Mouse (Mus musculus) embryonic facial prominence, embryonic 13.5 days (tissue): ENCODE data around the gene AU041133. TPM values are rescaled to one million over a fixed set of nuclear protein-coding genes. Genes with fewer than 3 reads are reported as not detected.
"Not testable (repeated sequence)": the region's sequence is repeated elsewhere in the genome, so short reads cannot be mapped to it uniquely, and the experiment has no call there.

ENCODE experiments used
- ATAC-seq: fragments of 200-750 bp; cut with Nextera tagmentation; 2 replicates; pipeline ENCODE4 v1.8.0; 2017; ENCODE audit warnings: low read depth; ENCODE audit not compliant: insufficient number of reproducible peaks, insufficient read depth, low FRiP score, low TSS enrichment
- H3K27ac ChIP-seq: fragments of 300-500 bp; sonication (generic); 2 replicates; pipeline ENCODE4 v1.5.1; 2015; ENCODE audit warnings: moderate library complexity, mild to moderate bottlenecking, inconsistent platforms
- H3K27me3 ChIP-seq: fragments of 300-500 bp; sonication (generic); 2 replicates; pipeline ENCODE4 v1.6.1; 2015; ENCODE audit warnings: mild to moderate bottlenecking, inconsistent platforms
- H3K36me3 ChIP-seq: fragments of 300-500 bp; sonication (generic); 2 replicates; pipeline ENCODE4 v1.6.1; 2015; ENCODE audit warnings: mild to moderate bottlenecking, inconsistent platforms
- H3K4me1 ChIP-seq: fragments of 300-500 bp; sonication (generic); 2 replicates; pipeline ENCODE4 v1.6.1; 2015; ENCODE audit warnings: inconsistent platforms
- H3K4me2 ChIP-seq: fragments of 300-500 bp; sonication (generic); 2 replicates; pipeline ENCODE4 v1.6.1; 2015; ENCODE audit warnings: moderate library complexity, mild to moderate bottlenecking, inconsistent platforms
- H3K4me3 ChIP-seq: fragments of 300-500 bp; sonication (generic); 2 replicates; pipeline ENCODE4 v1.5.1; 2015; ENCODE audit warnings: mild to moderate bottlenecking, inconsistent platforms
- H3K9ac ChIP-seq: fragments of 300-500 bp; sonication (generic); 2 replicates; pipeline ENCODE4 v1.6.1; 2015; ENCODE audit warnings: mild to moderate bottlenecking, inconsistent platforms
- H3K9me3 ChIP-seq: fragments of 300-500 bp; sonication (generic); 2 replicates; pipeline ENCODE4 v1.6.1; 2016; ENCODE audit warnings: inconsistent platforms
- WGBS: fragments of 180-500 bp; shearing (Covaris S2); methylation state at CpG from one replicate; pipeline ENCODE4 v1.1.7; 2015; ENCODE audit warnings: mixed read lengths; 5-methylcytosine and 5-hydroxymethylcytosine counted together
- polyA plus RNA-seq: library from polyadenylated mRNA; unstranded; fragments of >200 nt; fragmentation: Nextera tagmentation; extraction: Ambion mirVana; gene quantifications from 2 replicates; pipeline ENCODE4 v1.2.1, GENCODE M21; 2015

The AU041133 gene
- 6.7 and 8.6 TPM in 2 replicates for polyA plus RNA-seq

DNA sequence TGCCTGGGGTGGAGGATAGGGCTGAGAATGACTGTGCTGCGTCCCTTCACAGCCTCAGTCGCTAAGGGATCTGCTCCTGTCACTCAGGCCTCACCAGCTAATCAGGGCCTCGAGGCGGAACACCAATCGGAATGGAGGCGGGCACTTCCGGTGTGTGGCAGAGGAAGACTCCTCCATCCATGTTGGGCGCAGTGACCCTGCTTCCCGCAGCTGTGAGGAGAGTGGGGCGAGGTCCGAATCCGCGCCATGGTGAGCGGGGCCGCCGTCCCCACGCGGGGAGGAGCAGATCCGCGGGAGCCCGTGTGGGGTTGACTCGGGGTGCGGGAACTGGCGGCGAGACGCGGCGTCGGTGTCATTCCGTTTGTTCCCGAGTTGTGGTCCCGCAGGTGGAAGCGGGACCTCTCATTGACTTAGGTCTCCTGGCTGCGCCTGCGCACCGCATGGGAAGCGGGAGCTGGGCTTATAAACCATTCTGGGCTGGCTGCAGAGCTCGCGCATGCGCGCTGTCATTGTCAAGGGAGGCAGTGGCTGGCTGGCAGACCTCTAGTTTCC, at the start of gene AU041133:
AU041133 (plus strand) TSS at position 164 of the 552 bp plus-strand sequence.
- Histone ChIP-seq H3K9ac (peak within 1 kb of the TSS; percentile 79), H3K4me2 (peak within 1 kb of the TSS; percentile 63), H3K36me3 (peaks cover 23% of the 10 kb centered on the region), H3K27ac (peak within 1 kb of the TSS; percentile 83), H3K27me3 (no peaks in the 10 kb centered on the region), H3K4me1 (peaks cover 3% of the 10 kb centered on the region; the same call in 1 of the 2 replicates), H3K9me3 (peaks cover 40% of the 10 kb centered on the region), H3K4me3 (peak within 1 kb of the TSS; percentile 75)
- WGBS, result 4% methylated on average over 41 of the region's 41 CpGs
- ATAC-seq, result peak; percentile 98

DNA sequence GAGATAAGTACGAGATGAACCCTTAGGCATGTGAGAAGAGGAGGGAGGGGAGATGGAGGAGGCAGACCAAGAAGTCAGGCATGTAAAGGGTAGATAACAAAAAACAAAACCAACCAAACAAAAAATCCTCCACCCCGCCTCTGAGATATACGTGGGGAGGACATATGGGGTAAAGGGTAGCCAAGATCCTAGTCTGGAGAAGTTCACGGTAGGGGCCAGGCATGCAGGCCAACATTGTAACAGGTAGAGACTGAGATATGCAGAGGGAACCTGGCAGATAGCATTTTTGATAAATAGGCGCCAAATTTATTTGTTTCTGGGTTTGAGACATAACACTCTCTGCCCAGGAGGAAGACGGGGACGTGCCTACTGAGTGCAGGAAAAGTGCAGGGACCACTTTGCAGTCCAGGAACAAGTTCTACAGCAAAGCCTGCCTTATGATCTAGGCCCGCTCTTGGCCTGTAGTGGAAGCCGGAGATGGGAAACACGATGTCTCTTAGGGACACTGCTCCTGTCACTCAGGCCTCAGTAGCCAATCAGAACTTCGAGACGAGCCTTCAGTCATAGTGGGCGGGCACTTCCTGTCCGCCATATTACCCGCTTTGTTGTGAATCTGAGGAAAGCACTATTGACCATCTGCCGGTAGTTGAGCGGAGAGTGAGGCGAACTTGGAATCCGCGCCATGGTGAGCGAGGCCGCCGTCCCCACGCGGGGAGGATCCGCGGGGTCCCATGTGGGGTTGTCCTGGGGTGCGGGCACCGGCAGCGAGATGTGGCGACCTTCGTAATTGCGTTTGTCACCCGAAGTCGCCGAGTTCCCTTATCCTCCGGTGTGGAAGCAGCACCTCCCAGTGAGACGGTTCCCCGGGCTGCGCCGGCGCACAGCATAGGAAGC, 44.8 kb upstream of the AU041133 start, which contains the start of gene BC024063:
BC024063 (plus strand) TSS at position 626 of the 894 bp plus-strand sequence.
- peak within 1 kb of the TSS; percentile 52 for H3K4me2 ChIP-seq
- 19% methylated on average over 42 of the region's 42 CpGs for WGBS
- ATAC-seq, result peak; percentile 90

GRCm38 (mm10) chr10:82083622-82083971, 44.2 kb upstream of the AU041133 start:
- H3K4me2 ChIP-seq, result peak overlapping the region; percentile 52
- ATAC-seq, H3K4me1 ChIP-seq, H3K27ac ChIP-seq, H3K27me3 ChIP-seq, H3K9me3 ChIP-seq: not testable (repeated sequence)
- 23% methylated on average over 14 of the region's 14 CpGs for WGBS
- peaks cover 14% of the 10 kb centered on the region for H3K36me3 ChIP-seq
- H3K4me3 ChIP-seq, result peak overlapping the region; percentile 53
- H3K9ac ChIP-seq, result peak overlapping the region; percentile 75

More for the DNA sequence above, 44.8 kb upstream of the AU041133 start, which contains the start of gene BC024063:
- Histone ChIP-seq H3K9ac (peak within 1 kb of the TSS; percentile 75), H3K27ac (peak within 1 kb of the TSS; percentile 87), H3K36me3 (peaks cover 13% of the 10 kb centered on the region), H3K4me3 (peak within 1 kb of the TSS; percentile 53)
- H3K9me3 ChIP-seq, H3K27me3 ChIP-seq, H3K4me1 ChIP-seq: not testable (repeated sequence)

DNA sequence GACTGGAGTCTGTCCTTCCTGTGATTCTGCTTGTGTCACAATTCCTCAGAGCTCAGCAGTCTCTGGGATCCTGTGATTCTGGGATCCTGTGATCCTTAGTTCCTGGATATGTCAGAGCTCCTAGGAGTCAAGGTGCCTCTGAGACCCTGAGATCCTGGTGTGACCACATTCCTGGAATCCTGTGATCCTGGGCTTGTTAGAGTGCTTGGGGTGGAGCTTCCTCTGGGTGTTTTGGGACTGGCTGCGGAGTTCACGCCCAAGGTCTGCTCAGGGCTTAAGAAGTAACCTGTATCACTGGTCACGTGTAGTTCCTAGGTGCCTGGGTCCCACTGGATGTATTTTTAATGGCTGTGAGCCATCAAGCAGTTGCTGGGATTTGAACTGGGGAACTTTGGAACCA, 10.6 kb upstream of the AU041133 start:
- no peak overlapping the region for H3K9ac ChIP-seq
- H3K27ac ChIP-seq, result no peak overlapping the region
- no peaks in the 10 kb centered on the region for H3K27me3 ChIP-seq
- H3K36me3 ChIP-seq, result peaks cover 4% of the 10 kb centered on the region; the same call in 1 of the 2 replicates
- no peak overlapping the region for H3K4me2 ChIP-seq
- WGBS, result 75% methylated on average over 3 of the region's 3 CpGs
- no peak for ATAC-seq
- no peaks in the 10 kb centered on the region for H3K4me1 ChIP-seq
- no peak overlapping the region for H3K4me3 ChIP-seq
- peaks cover 60% of the 10 kb centered on the region for H3K9me3 ChIP-seq

- Histone ChIP-seq H3K9ac (no peak overlapping the region), H3K27me3 (no peaks in the 10 kb centered on the region), H3K9me3 (peaks cover 51% of the 10 kb centered on the region), H3K4me2 (no peak overlapping the region), H3K4me3 (no peak overlapping the region), H3K36me3 (peaks cover 60% of the 10 kb centered on the region), H3K4me1 (no peaks in the 10 kb centered on the region), H3K27ac (no peak overlapping the region)
- ATAC-seq, result no peak
- 98% methylated on average over 1 of the region's 1 CpGs for WGBS
Observed at GRCm38 (mm10) chr10:82145282-82145681, 17.5 kb downstream of the AU041133 start.

DNA sequence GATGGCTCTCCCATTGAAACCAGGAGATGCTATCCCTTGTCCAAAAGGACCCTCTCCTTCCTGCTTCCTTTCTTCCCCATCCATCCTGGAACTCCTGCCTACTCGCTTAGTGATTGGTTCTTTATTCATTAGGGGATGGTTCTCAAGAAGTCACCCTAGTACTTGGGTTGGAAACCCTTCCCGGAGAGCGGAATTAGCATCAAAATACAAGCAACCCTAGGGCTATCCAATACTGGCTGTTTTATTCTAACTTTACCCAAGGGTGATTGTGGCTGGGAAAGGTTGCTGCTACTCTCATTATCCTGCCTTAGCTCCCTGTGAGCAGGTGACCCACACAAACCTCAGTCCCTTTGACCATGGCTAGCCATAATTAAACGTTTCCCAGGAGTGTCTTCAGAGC, 19.8 kb downstream of the AU041133 start:
- Histone ChIP-seq H3K27ac (no peak overlapping the region), H3K4me1 (no peaks in the 10 kb centered on the region), H3K4me3 (no peak overlapping the region), H3K9ac (no peak overlapping the region), H3K4me2 (no peak overlapping the region), H3K27me3 (no peaks in the 10 kb centered on the region), H3K9me3 (peaks cover 70% of the 10 kb centered on the region), H3K36me3 (peaks cover 75% of the 10 kb centered on the region)
- no peak for ATAC-seq
- 78% methylated on average over 4 of the region's 4 CpGs for WGBS

- Histone ChIP-seq H3K4me3 (no peak overlapping the region), H3K27ac (no peak overlapping the region), H3K9me3 (peaks cover 2% of the 10 kb centered on the region; the same call in 1 of the 2 replicates), H3K9ac (no peak overlapping the region), H3K4me2 (no peak overlapping the region), H3K4me1 (no peaks in the 10 kb centered on the region), H3K27me3 (no peaks in the 10 kb centered on the region), H3K36me3 (no peaks in the 10 kb centered on the region)
- ATAC-seq, result no peak
- 79% methylated on average over 3 of the region's 3 CpGs for WGBS
Observed at GRCm38 (mm10) chr10:82167777-82168176, 40.0 kb downstream of the AU041133 start.

DNA sequence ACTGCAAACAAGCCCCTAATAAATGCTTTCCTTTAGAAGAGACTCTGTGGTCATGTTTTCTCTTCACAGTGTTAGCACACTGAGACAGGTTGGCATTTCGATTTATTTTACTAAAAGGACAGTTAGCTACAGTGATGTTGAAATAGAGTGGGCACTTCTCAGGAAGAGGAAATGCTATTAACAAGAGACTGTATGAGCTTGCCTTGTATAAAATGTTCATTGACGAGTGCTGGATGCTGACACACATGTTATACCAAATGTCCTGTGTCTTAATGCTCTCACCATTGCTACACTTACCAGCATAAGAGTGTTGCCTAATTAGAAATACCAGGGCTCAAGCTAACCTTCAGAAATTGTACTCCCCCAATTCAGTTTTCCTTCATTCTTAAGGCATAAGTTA, 42.0 kb downstream of the AU041133 start:
- H3K27ac ChIP-seq, result no peak overlapping the region
- H3K4me3 ChIP-seq, result no peak overlapping the region
- H3K4me2 ChIP-seq, result no peak overlapping the region
- no peak overlapping the region for H3K9ac ChIP-seq
- WGBS, result 84% methylated on average over 2 of the region's 2 CpGs
- no peak for ATAC-seq
- H3K9me3 ChIP-seq, result peaks cover 5% of the 10 kb centered on the region
- no peaks in the 10 kb centered on the region for H3K36me3 ChIP-seq
- no peaks in the 10 kb centered on the region for H3K27me3 ChIP-seq
- H3K4me1 ChIP-seq, result no peaks in the 10 kb centered on the region

- Histone ChIP-seq H3K36me3 (no peaks in the 10 kb centered on the region), H3K27ac (no peak overlapping the region), H3K27me3 (no peaks in the 10 kb centered on the region), H3K4me2 (no peak overlapping the region), H3K4me3 (no peak overlapping the region), H3K4me1 (no peaks in the 10 kb centered on the region), H3K9ac (no peak overlapping the region), H3K9me3 (peaks cover 8% of the 10 kb centered on the region)
- 51% methylated on average over 2 of the region's 2 CpGs for WGBS
- no peak for ATAC-seq
Observed at GRCm38 (mm10) chr10:82170808-82171207, 43.0 kb downstream of the AU041133 start.

- Histone ChIP-seq H3K4me2 (peak overlapping the region; percentile 65), H3K27me3 (no peaks in the 10 kb centered on the region), H3K36me3 (no peaks in the 10 kb centered on the region), H3K9me3 (peaks cover 9% of the 10 kb centered on the region; the same call in 1 of the 2 replicates), H3K4me3 (peak overlapping the region; percentile 62), H3K4me1 (peaks cover 4% of the 10 kb centered on the region; the same call in 1 of the 2 replicates), H3K9ac (peak overlapping the region; percentile 85), H3K27ac (peak overlapping the region; percentile 96)
- WGBS, result 7% methylated on average over 47 of the region's 47 CpGs
- peak; percentile 99 for ATAC-seq
Observed at GRCm38 (mm10) chr10:82178257-82179064, 50.6 kb downstream of the AU041133 start.
